Mouse (Mus musculus) myocyte (in vitro differentiated cells): ENCODE data around the gene Gdf1. TPM values are rescaled to one million over a fixed set of nuclear protein-coding genes. Genes with fewer than 3 reads are reported as not detected.

Source experiments
- H3K27me3 ChIP-seq: one replicate; pipeline ENCODE4 v1.6.1; 2011; ENCODE audit not compliant: control insufficient read depth, insufficient read depth, insufficient read length
- H3K36me3 ChIP-seq: one replicate; pipeline ENCODE4 v1.6.1; 2011; ENCODE audit not compliant: control insufficient read depth, insufficient read depth
- H3K4me2 ChIP-seq: one replicate; pipeline ENCODE4 v1.6.1; 2011; ENCODE audit warnings: low read depth, control low read depth
- H3K4me3 ChIP-seq: one replicate; pipeline ENCODE4 v1.5.1; 2011; ENCODE audit warnings: mild to moderate bottlenecking, control low read depth, moderate library complexity
- H3K79me2 ChIP-seq: one replicate; pipeline ENCODE4 v1.6.1; 2011; ENCODE audit not compliant: control insufficient read depth, insufficient read depth
- H3ac ChIP-seq: one replicate; pipeline ENCODE4 v1.6.1; 2011; ENCODE audit not compliant: control insufficient read depth, insufficient read length
- CEBPB ChIP-seq: IDR thresholded peaks from 2 replicates; pipeline ENCODE4 v1.6.1; 2011; ENCODE audit warnings: mild to moderate bottlenecking, moderate library complexity; ENCODE audit not compliant: poor library complexity, insufficient read depth, severe bottlenecking
- E2F4 ChIP-seq: IDR thresholded peaks from one replicate; pipeline ENCODE4 v1.6.1; 2011; ENCODE audit warnings: mild to moderate bottlenecking, control low read depth, moderate library complexity; ENCODE audit not compliant: insufficient read depth
- MAX ChIP-seq: IDR thresholded peaks from one replicate; pipeline ENCODE4 v1.6.1; 2011; ENCODE audit warnings: low read depth, mild to moderate bottlenecking, control low read depth
- MYOD1 ChIP-seq, 3 experiments: IDR thresholded peaks; one replicate each; pipeline ENCODE4 v1.6.1; 2011; ENCODE audit warnings: control low read depth in 2 of 3, low read depth in 2 of 3, mild to moderate bottlenecking in 2 of 3, moderate library complexity in 1 of 3; ENCODE audit not compliant: insufficient read length in 2 of 3, control insufficient read depth in 1 of 3
- MYOG ChIP-seq, 3 experiments: IDR thresholded peaks; one replicate each; pipeline ENCODE4 v1.6.1; 2011; ENCODE audit warnings: control low read depth in 2 of 3, low read depth in 2 of 3, mild to moderate bottlenecking in 2 of 3; ENCODE audit not compliant: insufficient read length in 2 of 3, control insufficient read depth in 1 of 3, insufficient read depth in 1 of 3
- POLR2A ChIP-seq: IDR thresholded peaks from one replicate; pipeline ENCODE4 v1.6.1; 2011; ENCODE audit warnings: low read depth, mild to moderate bottlenecking, control low read depth, moderate library complexity; ENCODE audit not compliant: insufficient read length
- POLR2AphosphoS2 ChIP-seq: IDR thresholded peaks from one replicate; pipeline ENCODE4 v1.6.1; 2011; ENCODE audit warnings: low read depth, control low read depth; ENCODE audit not compliant: insufficient read length
- REST ChIP-seq: IDR thresholded peaks from one replicate; pipeline ENCODE4 v1.6.1; 2011; ENCODE audit warnings: mild to moderate bottlenecking, control low read depth, moderate library complexity; ENCODE audit not compliant: insufficient read depth, insufficient read length
- SRF ChIP-seq: IDR thresholded peaks from one replicate; pipeline ENCODE4 v1.6.1; 2011; ENCODE audit warnings: low read depth; ENCODE audit not compliant: control insufficient read depth, insufficient read length
- TCF12 ChIP-seq: IDR thresholded peaks from one replicate; pipeline ENCODE4 v1.6.1; 2011; ENCODE audit warnings: mild to moderate bottlenecking, control low read depth; ENCODE audit not compliant: poor library complexity, insufficient read depth, severe bottlenecking
- TCF3 ChIP-seq: IDR thresholded peaks from one replicate; pipeline ENCODE4 v1.6.1; 2011; ENCODE audit warnings: low read depth, control low read depth; ENCODE audit not compliant: insufficient read length
- USF1 ChIP-seq: IDR thresholded peaks from one replicate; pipeline ENCODE4 v1.6.1; 2011; ENCODE audit warnings: low read depth, mild to moderate bottlenecking, control low read depth, moderate library complexity
- polyA plus RNA-seq: library from polyadenylated mRNA; unstranded; fragments of >200 nt; fragmentation: generic; extraction: Trizol; gene quantifications from one replicate; pipeline ENCODE4 v1.2.1, GENCODE M21; 2012; ENCODE audit warnings: missing spikeins

The Gdf1 gene
- polyA plus RNA-seq, 1 experiment: 2.6 TPM

DNA sequence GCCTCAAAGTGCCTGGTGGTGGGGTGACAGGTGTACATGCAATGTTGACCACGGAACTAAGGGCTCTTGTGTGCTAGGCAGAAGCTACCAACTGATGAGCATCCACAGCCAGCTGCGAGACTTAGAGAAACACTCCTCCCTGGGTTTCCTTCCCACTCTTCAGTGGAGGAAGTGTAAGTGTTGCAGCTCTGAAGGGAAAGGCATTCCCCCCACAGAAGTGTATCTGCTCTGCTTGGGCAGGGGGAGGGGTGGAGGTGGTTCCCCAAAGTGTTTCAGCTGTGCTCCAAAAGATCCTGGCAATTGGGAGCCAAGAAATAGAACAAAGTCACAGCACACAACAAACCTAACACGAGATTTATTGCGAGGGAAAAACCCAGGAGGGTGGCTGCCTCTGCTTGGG lies 24.4 kb downstream of the Gdf1 start:
- TF ChIP-seq E2F4 (no peak), MYOD1 (IDR thresholded peaks at IDR 0.05; ENCODE audit: control insufficient read depth in 1 of 3, insufficient read length in 2 of 3, low read depth in 2 of 3) (peak in 2 of 3 experiments; percentile 11 to 20)
- peak overlapping the region; percentile 94 for H3K4me2 ChIP-seq
- no peak overlapping the region for H3ac ChIP-seq
- no peaks in the 10 kb centered on the region for H3K36me3 ChIP-seq
- no peaks in the 10 kb centered on the region for H3K27me3 ChIP-seq
- H3K4me3 ChIP-seq: peak overlapping the region; percentile 59
- peaks cover 39% of the 10 kb centered on the region for H3K79me2 ChIP-seq

DNA sequence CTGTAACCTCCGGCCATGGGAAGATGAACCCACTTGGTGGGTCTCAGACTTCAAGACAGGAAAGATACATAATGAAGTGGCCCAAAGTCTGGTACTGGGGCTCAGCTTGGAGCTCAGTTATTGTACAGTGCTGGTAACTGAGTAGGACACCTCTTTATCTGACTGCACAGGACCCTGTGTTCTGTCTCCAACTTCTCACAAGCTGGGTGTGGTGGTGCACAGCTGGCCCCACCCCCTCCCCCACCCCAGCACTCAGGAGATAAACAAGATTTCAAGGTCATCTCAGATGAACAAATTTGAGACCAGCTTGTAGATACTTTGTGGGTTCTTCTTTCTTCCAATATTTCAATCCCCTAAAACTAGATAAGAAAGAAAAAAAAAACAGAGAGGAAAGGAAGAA lies 26.5 kb downstream of the Gdf1 start:
- no peak overlapping the region for H3ac ChIP-seq
- H3K36me3 ChIP-seq: no peaks in the 10 kb centered on the region
- H3K4me3 ChIP-seq: no peak overlapping the region
- H3K79me2 ChIP-seq: peaks cover 18% of the 10 kb centered on the region
- TF ChIP-seq E2F4 (no peak), CEBPB (no peak), MAX (no peak), MYOG (IDR thresholded peaks at IDR 0.05; ENCODE audit: control insufficient read depth in 1 of 3, insufficient read depth in 1 of 3, insufficient read length in 2 of 3, low read depth in 2 of 3) (no peak), MYOD1 (IDR thresholded peaks at IDR 0.05; ENCODE audit: control insufficient read depth in 1 of 3, insufficient read length in 2 of 3, low read depth in 2 of 3) (no peak), TCF3 (no peak), POLR2AphosphoS2 (no peak), POLR2A (no peak)
- no peak overlapping the region for H3K4me2 ChIP-seq
- no peaks in the 10 kb centered on the region for H3K27me3 ChIP-seq

DNA sequence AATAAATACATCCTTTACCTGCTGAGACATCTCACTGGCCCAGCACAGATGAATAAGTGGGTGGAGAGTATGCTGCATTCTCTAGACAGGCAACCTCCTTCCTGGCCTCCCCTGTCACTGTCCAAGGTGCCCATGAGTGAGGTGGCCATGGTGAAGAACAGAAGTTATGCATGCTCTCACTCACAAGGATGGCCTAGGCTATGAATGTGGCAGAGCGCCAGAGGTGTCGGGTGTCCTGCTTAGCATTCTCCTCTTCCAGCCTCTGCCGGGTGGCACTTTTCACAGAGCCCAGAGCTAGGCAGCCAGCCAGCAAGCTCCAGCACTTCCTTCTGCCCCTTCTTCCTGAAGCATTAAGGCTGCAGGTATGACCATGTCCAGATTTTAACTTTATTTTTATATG lies 29.8 kb downstream of the Gdf1 start:
- Histone ChIP-seq H3K4me3 (no peak overlapping the region), H3K4me2 (no peak overlapping the region)
- peak; percentile 69 for TF ChIP-seq REST
- no peak for TF ChIP-seq MYOD1 (IDR thresholded peaks at IDR 0.05; ENCODE audit: control insufficient read depth in 1 of 3, insufficient read length in 2 of 3, low read depth in 2 of 3)
- no peak for TF ChIP-seq TCF3

DNA sequence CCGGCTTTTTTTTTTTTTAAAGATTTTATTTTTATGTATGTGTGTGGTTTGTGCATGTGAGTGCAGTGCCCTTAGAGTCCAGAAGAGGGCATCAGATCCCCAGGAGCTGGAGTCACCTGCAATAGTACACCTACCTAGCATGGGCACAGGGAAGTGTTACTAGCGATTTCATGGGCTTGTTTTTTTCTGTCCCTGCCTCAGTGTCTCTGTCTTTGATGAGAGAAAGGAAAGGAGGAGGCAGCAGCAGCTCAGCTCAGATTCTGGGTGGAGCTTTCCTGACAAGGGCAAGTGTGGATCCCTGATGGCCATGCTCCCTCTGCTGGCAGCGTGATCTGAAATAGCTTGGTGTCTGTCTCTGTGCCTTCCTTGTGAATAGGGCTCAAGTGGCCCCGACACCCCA lies 31.2 kb downstream of the Gdf1 start:
- TF ChIP-seq POLR2A: no peak
- no peak for TF ChIP-seq SRF
- no peak for TF ChIP-seq E2F4
- TF ChIP-seq USF1: no peak
- no peak for TF ChIP-seq REST
- TF ChIP-seq CEBPB: no peak
- no peak for TF ChIP-seq MYOD1 (IDR thresholded peaks at IDR 0.05; ENCODE audit: control insufficient read depth in 1 of 3, insufficient read length in 2 of 3, low read depth in 2 of 3)
- no peak for TF ChIP-seq TCF12

More for the DNA sequence above, 29.8 kb downstream of the Gdf1 start:
- Histone ChIP-seq H3K79me2 (no peaks in the 10 kb centered on the region), H3K27me3 (peaks cover 5% of the 10 kb centered on the region), H3ac (no peak overlapping the region), H3K36me3 (no peaks in the 10 kb centered on the region)

DNA sequence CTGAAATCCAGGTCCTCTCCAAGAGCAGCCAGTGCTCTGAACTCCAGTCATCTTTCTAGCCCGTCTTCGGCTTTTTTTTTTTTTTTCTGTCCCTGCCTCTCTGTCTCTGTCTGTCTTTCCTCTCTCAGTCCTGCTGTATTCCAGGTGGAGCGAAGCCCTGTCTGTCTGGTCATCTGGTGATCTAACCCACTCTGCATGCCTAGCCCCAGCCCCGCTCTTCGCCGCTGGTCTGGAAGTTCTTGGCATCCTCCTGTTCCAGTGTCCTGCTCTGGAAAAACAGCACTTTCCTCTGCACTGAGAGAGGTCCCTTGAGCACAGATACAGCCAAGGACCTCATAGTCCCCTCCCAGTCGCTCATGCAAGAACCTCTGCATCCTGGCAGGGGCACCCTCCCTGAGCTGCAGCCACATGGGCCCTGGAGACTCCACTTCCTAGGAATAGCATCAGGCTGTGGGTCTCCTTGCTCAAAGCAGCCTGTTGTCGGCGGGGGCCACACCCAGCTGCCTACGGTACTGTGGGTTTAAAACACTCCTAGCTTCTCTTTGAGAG lies 31.9 kb downstream of the Gdf1 start:
- Histone ChIP-seq H3K4me3 (no peak overlapping the region), H3ac (no peak overlapping the region), H3K27me3 (peaks cover 11% of the 10 kb centered on the region), H3K79me2 (no peaks in the 10 kb centered on the region), H3K4me2 (no peak overlapping the region), H3K36me3 (no peaks in the 10 kb centered on the region)
- TF ChIP-seq MYOG (IDR thresholded peaks at IDR 0.05; ENCODE audit: control insufficient read depth in 1 of 3, insufficient read depth in 1 of 3, insufficient read length in 2 of 3, low read depth in 2 of 3) (no peak), TCF12 (no peak), SRF (no peak)

More for the DNA sequence above, 31.2 kb downstream of the Gdf1 start:
- Histone ChIP-seq H3K36me3 (no peaks in the 10 kb centered on the region), H3K79me2 (no peaks in the 10 kb centered on the region), H3K4me2 (no peak overlapping the region), H3ac (no peak overlapping the region), H3K4me3 (no peak overlapping the region), H3K27me3 (peaks cover 5% of the 10 kb centered on the region)

DNA sequence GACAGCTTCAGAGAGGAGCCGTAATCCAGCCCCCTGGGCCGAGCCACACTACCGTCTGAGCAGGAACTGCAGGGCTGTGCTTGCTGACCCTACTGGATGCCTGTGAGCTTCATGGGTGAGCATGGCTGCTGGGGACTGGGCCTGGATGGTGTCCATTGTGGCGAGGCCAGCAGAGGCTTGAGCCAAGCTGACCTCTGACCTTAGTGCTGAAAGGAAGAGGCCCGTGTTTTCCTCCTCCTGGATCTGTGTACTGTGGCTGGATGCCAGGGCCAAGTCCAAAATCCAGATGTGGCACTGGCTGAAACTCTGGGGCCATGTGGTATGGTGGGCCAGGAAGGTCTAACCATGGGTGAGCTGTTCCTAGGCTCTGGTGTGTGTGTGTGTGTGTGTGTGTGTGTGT lies 34.4 kb downstream of the Gdf1 start:
- Histone ChIP-seq H3K79me2 (no peaks in the 10 kb centered on the region), H3ac (no peak overlapping the region), H3K27me3 (peaks cover 11% of the 10 kb centered on the region), H3K36me3 (no peaks in the 10 kb centered on the region), H3K4me2 (no peak overlapping the region), H3K4me3 (no peak overlapping the region)
- TF ChIP-seq USF1 (no peak), MAX (no peak)
